Mouse (Mus musculus) spleen, adult 2 months (tissue): ENCODE measurements around the gene Ppp2r5a.

ENCODE experiments used
- CTCF ChIP-seq: fragments of 200-500 bp; IDR thresholded peaks from 2 replicates; pipeline ENCODE4 v1.5.1; 2011; ENCODE audit warnings: mild to moderate bottlenecking, inconsistent platforms; ENCODE audit not compliant: insufficient read depth, insufficient read length, insufficient replicate concordance; ENCODE audit errors: extremely low read depth
- POLR2A ChIP-seq: fragments of 200-500 bp; IDR thresholded peaks from 2 replicates; pipeline ENCODE4 v1.6.1; 2011; ENCODE audit warnings: low read depth, low read length, inconsistent platforms

- TF ChIP-seq POLR2A (no peak), CTCF (no peak)
Observed at GRCm38 (mm10) chr1:191375644-191375998, 27.5 kb downstream of the Ppp2r5a start.
